Mouse (Mus musculus): ENCODE measurements around the gene Fam19a1. TPM values are rescaled to one million over a fixed set of nuclear protein-coding genes. Genes with fewer than 3 reads are reported as not detected.
"Not testable (repeated sequence)": the region's sequence is repeated elsewhere in the genome, so short reads cannot be mapped to it uniquely, and the experiment has no call there.

The Fam19a1 gene
- polyA plus RNA-seq, 1 experiment = not detected

GRCm38 (mm10) chr6:96143326-96143725 is 30.4 kb downstream of the Fam19a1 start:
- no peak overlapping the region for H3K27ac ChIP-seq (ENCODE audit: insufficient read depth, low read depth, low read length)
- TF ChIP-seq CTCF (IDR thresholded peaks at IDR 0.05; ENCODE audit: low read depth, low read length) (no peak), POLR2A (IDR thresholded peaks at IDR 0.05; ENCODE audit: borderline replicate concordance, low read depth, low read length) (no peak)
- no peak overlapping the region for H3K4me3 ChIP-seq (ENCODE audit: insufficient read depth, low read length)
- H3K4me1 ChIP-seq (ENCODE audit: control insufficient read depth, insufficient read depth, low read length) = no peaks in the 10 kb centered on the region

- Histone ChIP-seq H3K27ac (ENCODE audit: insufficient read depth, low read depth, low read length) (no peak overlapping the region), H3K4me1 (ENCODE audit: control insufficient read depth, insufficient read depth, low read length) (no peaks in the 10 kb centered on the region), H3K4me3 (ENCODE audit: insufficient read depth, low read length) (no peak overlapping the region)
- TF ChIP-seq POLR2A (IDR thresholded peaks at IDR 0.05; ENCODE audit: borderline replicate concordance, low read depth, low read length) (no peak), CTCF (IDR thresholded peaks at IDR 0.05; ENCODE audit: low read depth, low read length) (no peak)
Observed at GRCm38 (mm10) chr6:96165403-96165802, 52.4 kb downstream of the Fam19a1 start.

GRCm38 (mm10) chr6:96165818-96166379 is 52.9 kb downstream of the Fam19a1 start, which contains the start of gene 1700123L14Rik:
Gene 1700123L14Rik, minus strand, starts transcription at chr6:96166243.
- Histone ChIP-seq H3K4me1 (ENCODE audit: control insufficient read depth, insufficient read depth, low read length) (no peaks in the 10 kb centered on the region), H3K27ac (ENCODE audit: insufficient read depth, low read depth, low read length) (no peak within 1 kb of the TSS), H3K4me3 (ENCODE audit: insufficient read depth, low read length) (no peak within 1 kb of the TSS)
- TF ChIP-seq CTCF (IDR thresholded peaks at IDR 0.05; ENCODE audit: low read depth, low read length) (no peak), POLR2A (IDR thresholded peaks at IDR 0.05; ENCODE audit: borderline replicate concordance, low read depth, low read length) (no peak)

- Histone ChIP-seq H3K4me1 (ENCODE audit: control insufficient read depth, insufficient read depth, low read length) (no peaks in the 10 kb centered on the region), H3K4me3 (ENCODE audit: insufficient read depth, low read length) (no peak overlapping the region), H3K27ac (ENCODE audit: insufficient read depth, low read depth, low read length) (no peak overlapping the region)
- TF ChIP-seq POLR2A (IDR thresholded peaks at IDR 0.05; ENCODE audit: borderline replicate concordance, low read depth, low read length) (no peak), CTCF (IDR thresholded peaks at IDR 0.05; ENCODE audit: low read depth, low read length) (no peak)
Observed at GRCm38 (mm10) chr6:96167031-96167430, 54.1 kb downstream of the Fam19a1 start.

- H3K4me3 ChIP-seq (ENCODE audit: insufficient read depth, low read length) = no peak overlapping the region
- no peak for TF ChIP-seq POLR2A (IDR thresholded peaks at IDR 0.05; ENCODE audit: borderline replicate concordance, low read depth, low read length)
- TF ChIP-seq CTCF (IDR thresholded peaks at IDR 0.05; ENCODE audit: low read depth, low read length) = no peak
Observed at GRCm38 (mm10) chr6:96173681-96174080, 60.7 kb downstream of the Fam19a1 start.

GRCm38 (mm10) chr6:96178530-96178929 is 65.6 kb downstream of the Fam19a1 start:
- H3K4me1 ChIP-seq (ENCODE audit: control insufficient read depth, insufficient read depth, low read length) = no peaks in the 10 kb centered on the region
- no peak overlapping the region for H3K27ac ChIP-seq (ENCODE audit: insufficient read depth, low read depth, low read length)
- TF ChIP-seq CTCF (IDR thresholded peaks at IDR 0.05; ENCODE audit: low read depth, low read length) (no peak), POLR2A (IDR thresholded peaks at IDR 0.05; ENCODE audit: borderline replicate concordance, low read depth, low read length) (no peak)

More at GRCm38 (mm10) chr6:96173681-96174080, 60.7 kb downstream of the Fam19a1 start:
- H3K27ac ChIP-seq (ENCODE audit: insufficient read depth, low read depth, low read length) = no peak overlapping the region
- H3K4me1 ChIP-seq (ENCODE audit: control insufficient read depth, insufficient read depth, low read length) = no peaks in the 10 kb centered on the region

GRCm38 (mm10) chr6:96183392-96183791 is 70.4 kb downstream of the Fam19a1 start:
- Histone ChIP-seq H3K4me3 (ENCODE audit: insufficient read depth, low read length) (no peak overlapping the region), H3K4me1 (ENCODE audit: control insufficient read depth, insufficient read depth, low read length) (no peaks in the 10 kb centered on the region), H3K27ac (ENCODE audit: insufficient read depth, low read depth, low read length) (no peak overlapping the region)
- TF ChIP-seq POLR2A (IDR thresholded peaks at IDR 0.05; ENCODE audit: borderline replicate concordance, low read depth, low read length) (no peak), CTCF (IDR thresholded peaks at IDR 0.05; ENCODE audit: low read depth, low read length) (no peak)

More at GRCm38 (mm10) chr6:96178530-96178929, 65.6 kb downstream of the Fam19a1 start:
- H3K4me3 ChIP-seq (ENCODE audit: insufficient read depth, low read length) = no peak overlapping the region

- Histone ChIP-seq H3K27ac (ENCODE audit: insufficient read depth, low read depth, low read length) (no peak overlapping the region), H3K4me3 (ENCODE audit: insufficient read depth, low read length) (no peak overlapping the region), H3K4me1 (ENCODE audit: control insufficient read depth, insufficient read depth, low read length) (no peaks in the 10 kb centered on the region)
- no peak for TF ChIP-seq POLR2A (IDR thresholded peaks at IDR 0.05; ENCODE audit: borderline replicate concordance, low read depth, low read length)
- TF ChIP-seq CTCF (IDR thresholded peaks at IDR 0.05; ENCODE audit: low read depth, low read length) = no peak
Observed at GRCm38 (mm10) chr6:96186517-96186916, 73.6 kb downstream of the Fam19a1 start.

GRCm38 (mm10) chr6:96198991-96199390 is 86.0 kb downstream of the Fam19a1 start:
- not testable (repeated sequence) for H3K4me3 ChIP-seq (ENCODE audit: insufficient read depth, low read length); H3K4me1 ChIP-seq (ENCODE audit: control insufficient read depth, insufficient read depth, low read length); H3K27ac ChIP-seq (ENCODE audit: insufficient read depth, low read depth, low read length)

- Histone ChIP-seq H3K27ac (ENCODE audit: insufficient read depth, low read depth, low read length) (no peak overlapping the region), H3K4me3 (ENCODE audit: insufficient read depth, low read length) (no peak overlapping the region), H3K4me1 (ENCODE audit: control insufficient read depth, insufficient read depth, low read length) (no peaks in the 10 kb centered on the region)
- no peak for TF ChIP-seq CTCF (IDR thresholded peaks at IDR 0.05; ENCODE audit: low read depth, low read length)
- TF ChIP-seq POLR2A (IDR thresholded peaks at IDR 0.05; ENCODE audit: borderline replicate concordance, low read depth, low read length) = no peak
Observed at GRCm38 (mm10) chr6:96205395-96205794, 92.4 kb downstream of the Fam19a1 start.

- Histone ChIP-seq H3K27ac (ENCODE audit: insufficient read depth, low read depth, low read length) (no peak overlapping the region), H3K4me1 (ENCODE audit: control insufficient read depth, insufficient read depth, low read length) (no peaks in the 10 kb centered on the region), H3K4me3 (ENCODE audit: insufficient read depth, low read length) (no peak overlapping the region)
- TF ChIP-seq CTCF (IDR thresholded peaks at IDR 0.05; ENCODE audit: low read depth, low read length) = no peak
- TF ChIP-seq POLR2A (IDR thresholded peaks at IDR 0.05; ENCODE audit: borderline replicate concordance, low read depth, low read length) = no peak
Observed at GRCm38 (mm10) chr6:96234806-96235205, 121.9 kb downstream of the Fam19a1 start.

Measured in bone marrow macrophage, adult 2 months (primary cell).